In genomic region chr11:70321664-70322063, GRCm38 (mm10) we compare ENCODE assay signal across 7 mouse cellular contexts. TPM values are rescaled to one million over a fixed set of nuclear protein-coding genes. Genes with fewer than 3 reads are reported as not detected.
DNase-seq lines count a peak whose midpoint lies in the region; ATAC-seq lines count a peak whose summit lies in the region.

No protein-coding gene starts in this region.

- no peak for ATAC-seq in heart, embryonic 15.5 days (replicated peaks; ENCODE audit: insufficient number of reproducible peaks, insufficient read depth, low FRiP score, low read depth)

- H3K4me1 ChIP-seq in heart, embryonic 15.5 days (replicated peaks) = peaks cover 8% of the 10 kb centered on the region

- H3K36me3 ChIP-seq in heart, embryonic 15.5 days = no peaks in the 10 kb centered on the region

- H3K9ac ChIP-seq in heart, embryonic 15.5 days = no peak overlapping the region

- 7% methylated on average over 14 of the region's 15 CpGs for WGBS in heart, embryonic 15.5 days

- DNase-seq in 3T3-L1 (ENCODE audit: low read depth, low spot score) = peak; percentile 30
- peak; percentile 34 for DNase-seq in CD4-positive helper T cell, adult 2 months (ENCODE audit: low read depth, low spot score)
- DNase-seq in c-Kit-positive CD71-positive TER-119-negative erythroid progenitor cells, embryonic 14.5 days (ENCODE audit: low read depth) = peak; percentile 38
- DNase-seq in kidney, postnatal 14 days = peak; percentile 30
- DNase-seq in lung, postnatal 4 days = peak; percentile 47 to 65
- peak; percentile 15 for DNase-seq in spleen, adult 12 weeks (ENCODE audit: low spot score)

- peak overlapping the region; percentile 18 for H3K4me3 ChIP-seq in heart, embryonic 15.5 days

- H3K27me3 ChIP-seq in heart, embryonic 15.5 days = peaks cover 63% of the 10 kb centered on the region

- no peaks in the 10 kb centered on the region for H3K9me3 ChIP-seq in heart, embryonic 15.5 days (replicated peaks)

- 0 out of 2 replicates have a peak overlapping the region, but pooled peaks have one; percentile 21 for H3K4me2 ChIP-seq in heart, embryonic 15.5 days

- H3K27ac ChIP-seq in heart, embryonic 15.5 days = no peak overlapping the region

RNA-seq across cellular contexts. Expression of gene Alox12e, which starts 0.8 kb away (rescaled TPM):
- polyA plus RNA-seq in heart, embryonic 15.5 days (2015; fragmentation: Nextera tagmentation; extraction: Ambion mirVana) = 0.45 and 2.8 TPM in 2 replicates

RNA-seq across cellular contexts. Expression of gene Alox15, which starts 30.2 kb away (rescaled TPM):
- 0.23 and 0.58 TPM in 2 replicates for polyA plus RNA-seq in heart, embryonic 15.5 days (2015; fragmentation: Nextera tagmentation; extraction: Ambion mirVana)
